Mouse (Mus musculus) lung, postnatal 25 days (tissue): ENCODE data around the gene Usp25.

Source experiments
- DNase-seq: peaks from one replicate; pipeline ENCODE4 v3.0.0; 2022; ENCODE audit warnings: low spot score

The Usp25 gene

GRCm38 (mm10) chr16:77146801-77147200 lies 133.3 kb downstream of the Usp25 start:
- DNase-seq = no peak

GRCm38 (mm10) chr16:77150338-77150737 lies 136.8 kb downstream of the Usp25 start:
- DNase-seq = no peak

GRCm38 (mm10) chr16:77150884-77151283 lies 137.4 kb downstream of the Usp25 start:
- no peak for DNase-seq

GRCm38 (mm10) chr16:77152288-77152687 lies 138.8 kb downstream of the Usp25 start:
- DNase-seq = no peak

GRCm38 (mm10) chr16:77153216-77153715 lies 139.8 kb downstream of the Usp25 start:
- no peak for DNase-seq

GRCm38 (mm10) chr16:77153815-77154214 lies 140.3 kb downstream of the Usp25 start:
- no peak for DNase-seq

- DNase-seq = no peak
Measured at GRCm38 (mm10) chr16:77154831-77155230, 141.3 kb downstream of the Usp25 start.
